Mouse (Mus musculus) brain, embryonic 14.5 days (tissue): ENCODE data around the gene Vipr1.

Experiments
- CTCF ChIP-seq: fragments of 200-500 bp; IDR thresholded peaks from 2 replicates; pipeline ENCODE4 v1.5.1; 2012; ENCODE audit warnings: inconsistent platforms, mild to moderate bottlenecking, moderate library complexity, borderline replicate concordance; ENCODE audit not compliant: insufficient read depth, insufficient read length; ENCODE audit errors: extremely low read depth
- POLR2A ChIP-seq: fragments of 200-500 bp; IDR thresholded peaks from 2 replicates; pipeline ENCODE4 v1.6.1; 2012; ENCODE audit warnings: mild to moderate bottlenecking, inconsistent platforms, borderline replicate concordance; ENCODE audit not compliant: poor library complexity, insufficient read depth, insufficient read length, severe bottlenecking; ENCODE audit errors: extremely low read depth

DNA sequence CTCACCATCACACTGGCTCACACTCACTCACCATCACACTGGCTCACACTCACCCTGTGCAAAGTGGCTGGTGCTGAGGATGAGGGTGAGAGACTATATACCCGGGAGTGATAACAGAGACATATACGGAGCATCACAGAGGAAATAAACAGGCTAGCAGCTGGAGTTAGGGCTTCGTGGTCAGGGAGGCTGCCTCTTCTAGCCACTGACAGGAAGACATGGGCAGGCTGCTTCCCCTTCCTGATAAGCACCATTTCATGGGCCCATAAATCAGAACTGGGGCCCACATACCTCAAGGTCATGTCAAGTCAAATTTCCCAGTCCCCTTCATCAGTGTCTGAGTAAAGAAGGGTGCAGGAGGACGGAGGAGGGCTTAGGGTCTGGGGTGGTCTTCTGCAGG, 34.6 kb downstream of the Vipr1 start:
- TF ChIP-seq POLR2A (no peak), CTCF (no peak)
